Comparison of ENCODE assay signal across 8 mouse cellular contexts in genomic region chr14:15355512-15355911, GRCm38 (mm10).
A peak's percentile ranks its signal among the peaks of the same experiment; 100 is the strongest.
DNase-seq lines count a peak whose midpoint lies in the region; ATAC-seq and TF ChIP-seq lines count a peak whose summit lies in the region.

No protein-coding gene starts in this region.

- no peaks in the 10 kb centered on the region for H3K4me1 ChIP-seq in G1E (ENCODE audit: insufficient read depth, low read depth, low read length)

- no peak for DNase-seq in G1E (ENCODE audit: low spot score)
- DNase-seq in adrenal gland, adult 8-10 months: peak; percentile 54
- DNase-seq in embryo, embryonic 10.5 days (ENCODE audit: low spot score): peak; percentile 85
- DNase-seq in heart, adult 9 months (ENCODE audit: low spot score in 2 of 2): peak; percentile 48 to 67
- DNase-seq in layer of hippocampus, postnatal 10 days (ENCODE audit: low spot score in 2 of 2): peak; percentile 80 to 81
- DNase-seq in spleen, adult 12 weeks (ENCODE audit: low spot score): peak; percentile 2

- ATAC-seq in G1E (ENCODE audit: extremely low read depth, insufficient number of reproducible peaks, low FRiP score, poor library complexity, severe bottlenecking): no peak
- ATAC-seq in megakaryocyte progenitor cell, adult 5-6 weeks (replicated peaks; ENCODE audit: poor library complexity): peak; percentile 85
- ATAC-seq in erythroblast, adult 5-6 weeks (replicated peaks; ENCODE audit: low FRiP score, poor library complexity, severe bottlenecking): no peak

- 0 out of 2 replicates have a peak, but pooled peaks have one; percentile 21 for TF ChIP-seq CTCF in G1E (IDR thresholded peaks at IDR 0.05; ENCODE audit: low read depth, low read length)

- H3K4me3 ChIP-seq in G1E (ENCODE audit: low read depth, low read length): no peak overlapping the region

- no peaks in the 10 kb centered on the region for H3K27me3 ChIP-seq in G1E (ENCODE audit: insufficient read depth, low read length)

- H3K9me3 ChIP-seq in G1E (replicated peaks): no peaks in the 10 kb centered on the region

- no peaks in the 10 kb centered on the region for H3K36me3 ChIP-seq in G1E (replicated peaks)
